Mouse (Mus musculus): ENCODE measurements around the gene Adgrf5.
"Not testable (repeated sequence)": the region's sequence is repeated elsewhere in the genome, so short reads cannot be mapped to it uniquely, and the experiment has no call there.

Gene Adgrf5

GRCm38 (mm10) chr17:43472558-43472957, 112.3 kb downstream of the Adgrf5 start:
- no peak for DNase-seq

DNA sequence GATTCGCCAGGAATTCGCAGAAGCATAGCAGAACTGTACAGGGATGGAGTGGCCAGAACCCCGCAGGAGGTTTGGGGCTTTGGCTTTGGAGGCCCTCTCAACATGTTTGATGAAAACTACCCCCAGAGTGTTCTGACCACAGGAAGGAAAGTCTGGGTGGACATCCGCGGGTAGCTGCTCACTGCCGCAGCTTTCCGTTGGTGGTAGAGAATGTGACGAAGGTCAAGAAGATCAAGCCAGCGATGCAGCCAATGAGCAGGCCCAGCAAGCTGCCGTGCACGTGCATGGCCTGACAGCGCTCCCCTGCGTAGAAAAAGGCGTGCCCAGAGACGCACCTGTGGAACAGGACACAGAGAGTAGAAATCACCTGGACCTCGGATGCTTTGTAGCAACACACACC, 114.5 kb downstream of the Adgrf5 start:
- no peak for DNase-seq

GRCm38 (mm10) chr17:43477621-43478020, 117.4 kb downstream of the Adgrf5 start:
- DNase-seq = no peak

- DNase-seq = no peak
These were observed 125.7 kb downstream of the Adgrf5 start for GRCm38 (mm10) chr17:43485982-43486381.

GRCm38 (mm10) chr17:43488439-43489151, 128.3 kb downstream of the Adgrf5 start:
- DNase-seq = no peak

DNA sequence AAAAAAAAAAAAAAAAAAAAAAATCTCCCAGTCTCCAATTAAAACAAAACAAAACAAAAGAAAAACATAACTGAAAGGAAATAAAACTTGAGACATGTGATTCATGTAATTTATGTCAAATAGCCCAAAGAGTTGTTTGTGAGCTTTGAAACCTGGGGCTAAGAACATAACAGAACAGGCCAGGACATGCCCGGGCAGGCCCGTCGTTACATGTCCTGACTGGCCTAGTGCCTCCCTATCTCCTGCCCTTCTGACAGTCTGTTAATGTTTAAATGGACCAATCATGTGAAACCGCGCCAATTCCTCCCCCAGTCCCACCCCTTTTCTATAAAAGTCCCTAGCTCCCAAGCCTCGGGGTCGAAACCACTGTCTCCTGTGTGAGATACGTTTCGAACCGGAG, 130.1 kb downstream of the Adgrf5 start:
- DNase-seq = not testable (repeated sequence)

DNA sequence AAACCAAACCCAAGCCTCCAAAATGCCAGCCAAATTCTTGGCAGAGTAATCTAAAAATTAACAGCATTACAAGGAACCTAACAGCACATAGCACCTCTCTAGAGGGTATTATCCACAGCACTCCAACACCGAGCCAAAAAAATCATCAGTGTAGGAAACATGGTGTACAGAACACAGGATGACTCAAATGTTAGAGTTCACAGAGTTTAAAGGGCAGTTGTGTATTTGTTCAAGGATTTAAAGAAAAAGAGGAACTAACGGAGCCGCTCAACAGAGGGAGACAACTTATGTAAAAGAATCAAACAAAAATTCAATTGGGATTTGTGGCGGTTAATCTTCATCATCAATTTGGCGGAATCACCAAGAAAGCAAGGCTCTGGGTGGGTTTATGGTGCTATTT, 135.3 kb downstream of the Adgrf5 start:
- no peak for DNase-seq

GRCm38 (mm10) chr17:43497521-43497920, 137.3 kb downstream of the Adgrf5 start:
- no peak for DNase-seq

GRCm38 (mm10) chr17:43500513-43500912, 140.3 kb downstream of the Adgrf5 start:
- no peak for DNase-seq

GRCm38 (mm10) chr17:43501223-43501622, 141.0 kb downstream of the Adgrf5 start:
- no peak for DNase-seq

DNA sequence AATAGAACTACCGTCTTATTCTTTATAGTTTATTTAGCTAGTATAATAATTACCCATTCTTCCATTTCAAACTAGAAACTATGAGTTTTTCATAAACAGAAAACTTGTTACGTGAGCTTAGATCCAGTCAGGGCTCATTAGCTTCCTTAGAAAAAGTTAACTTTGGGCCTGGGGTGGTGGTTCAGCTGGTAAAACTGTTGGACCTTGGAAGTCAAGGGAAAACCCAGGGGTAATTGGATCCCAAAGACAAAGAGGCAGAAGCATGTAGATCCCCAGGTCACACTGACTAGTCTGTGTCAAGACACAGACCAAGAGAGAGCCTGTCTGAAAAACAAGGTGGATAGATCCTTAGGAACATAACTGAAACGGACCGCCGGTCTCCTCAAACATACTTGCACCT, 141.4 kb downstream of the Adgrf5 start:
- DNase-seq = no peak

- DNase-seq = no peak
These were observed 142.3 kb downstream of the Adgrf5 start, which contains the start of gene Mep1a for GRCm38 (mm10) chr17:43502592-43502991. Gene Mep1a, minus strand, starts transcription at chr17:43502812.

DNA sequence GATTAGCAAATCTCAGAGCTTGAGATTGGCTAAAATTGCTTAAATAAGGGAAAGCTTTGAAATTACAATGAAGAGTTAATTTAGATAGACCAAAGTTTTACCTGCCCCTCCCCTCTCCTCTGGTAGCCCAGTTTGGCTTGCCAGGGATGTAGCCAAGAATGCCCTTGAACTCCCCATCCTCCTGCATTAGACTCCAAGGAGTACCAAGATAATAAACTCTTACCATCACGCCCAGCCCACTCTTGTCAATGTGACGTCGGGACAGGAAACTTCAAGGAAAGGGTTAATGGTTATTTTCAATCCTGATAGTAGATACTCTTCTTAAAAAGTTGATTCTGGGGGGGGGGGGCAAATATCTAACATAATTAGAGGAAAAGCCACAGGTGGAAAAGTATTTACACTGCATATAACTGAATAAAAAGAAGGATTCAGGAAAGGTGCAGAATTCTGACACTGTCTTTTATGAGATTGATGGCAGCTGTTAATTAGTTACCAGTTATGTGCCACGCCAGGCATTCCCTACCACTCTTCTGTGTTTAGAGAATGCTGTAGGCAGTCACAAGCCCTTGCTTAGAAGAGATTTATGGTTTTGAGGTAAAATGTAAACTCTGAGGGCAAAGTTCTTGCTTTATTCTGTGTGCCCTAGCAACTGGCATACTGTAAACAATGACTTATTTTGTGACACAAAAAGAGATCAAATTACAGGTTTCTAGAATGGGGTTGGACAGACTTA, 143.8 kb downstream of the Adgrf5 start:
- DNase-seq = no peak

DNA sequence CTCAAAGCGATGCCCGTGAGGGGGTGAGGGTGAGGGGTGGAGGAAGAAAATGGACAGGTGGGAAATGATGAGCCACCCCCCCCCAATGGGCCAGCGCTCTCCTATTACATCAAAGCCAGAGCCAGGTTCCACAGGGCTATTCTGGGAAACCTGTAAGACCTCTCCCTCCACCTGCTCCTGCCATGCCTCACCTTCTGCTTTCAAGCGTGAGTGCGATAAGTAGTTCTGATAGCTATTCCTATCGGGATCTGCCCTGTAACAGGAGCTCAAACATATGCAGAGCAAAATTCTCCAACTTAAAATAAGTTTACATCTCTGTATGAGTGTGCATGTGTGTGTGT, 144.3 kb downstream of the Adgrf5 start:
- no peak for DNase-seq
